Mouse (Mus musculus): ENCODE measurements around the gene Ptch2.

DNA sequence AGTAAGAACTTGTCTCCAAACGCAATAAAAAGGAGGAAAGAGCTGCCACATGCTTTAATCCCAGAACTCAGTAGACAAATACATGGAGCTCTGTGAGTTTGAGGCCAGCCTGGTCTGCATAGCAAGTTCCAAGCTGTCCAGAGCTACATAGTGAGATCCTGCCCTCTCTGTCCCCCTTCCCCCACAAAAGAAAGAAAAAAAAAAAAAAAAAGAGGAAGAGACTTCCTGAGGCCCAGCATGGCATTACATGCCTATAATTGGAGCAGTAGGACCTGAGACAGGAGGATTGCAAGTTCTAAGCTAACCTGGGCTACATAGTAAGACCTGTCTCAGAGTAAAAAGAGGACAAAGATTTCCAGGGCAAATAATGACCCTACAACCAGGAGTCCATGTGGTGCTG is 26.2 kb upstream of the Ptch2 start:
- TF ChIP-seq CTCF (IDR thresholded peaks at IDR 0.05) (no peak), EP300 (IDR thresholded peaks at IDR 0.05) (no peak)
